Mouse (Mus musculus) midbrain, embryonic 12.5 days (tissue): ENCODE measurements around the gene Exoc3l. TPM values are rescaled to one million over a fixed set of nuclear protein-coding genes. Genes with fewer than 3 reads are reported as not detected.

Experiments used
- ATAC-seq: fragments of 200-750 bp; cut with Nextera tagmentation; 2 replicates; pipeline ENCODE4 v1.8.0; 2017; ENCODE audit warnings: low read depth, moderate TSS enrichment, moderate library complexity; ENCODE audit not compliant: low FRiP score
- H3K27ac ChIP-seq: fragments of 300-500 bp; sonication (generic); replicated peaks from 2 replicates; pipeline ENCODE4 v1.5.1; 2016; ENCODE audit warnings: mild to moderate bottlenecking
- H3K27me3 ChIP-seq: fragments of 300-500 bp; sonication (generic); 2 replicates; pipeline ENCODE4 v1.6.1; 2016; ENCODE audit warnings: mild to moderate bottlenecking
- H3K36me3 ChIP-seq: fragments of 300-500 bp; sonication (generic); 2 replicates; pipeline ENCODE4 v1.6.1; 2016
- H3K4me1 ChIP-seq: fragments of 300-500 bp; sonication (generic); 2 replicates; pipeline ENCODE4 v1.6.1; 2016
- H3K4me2 ChIP-seq: fragments of 300-500 bp; sonication (generic); replicated peaks from 2 replicates; pipeline ENCODE4 v1.6.1; 2016; ENCODE audit warnings: mild to moderate bottlenecking, moderate library complexity
- H3K4me3 ChIP-seq: fragments of 300-500 bp; sonication (generic); 2 replicates; pipeline ENCODE4 v1.5.1; 2016; ENCODE audit warnings: mild to moderate bottlenecking
- H3K9ac ChIP-seq: fragments of 300-500 bp; sonication (generic); replicated peaks from 2 replicates; pipeline ENCODE4 v1.6.1; 2016; ENCODE audit warnings: mild to moderate bottlenecking, moderate library complexity
- H3K9me3 ChIP-seq: fragments of 300-500 bp; sonication (generic); 2 replicates; pipeline ENCODE4 v1.6.1; 2016; ENCODE audit warnings: mild to moderate bottlenecking
- WGBS: fragments of 180-500 bp; shearing (Covaris S2); methylation state at CpG from one replicate; pipeline ENCODE4 v1.1.7; 2016; 5-methylcytosine and 5-hydroxymethylcytosine counted together
- polyA plus RNA-seq: library from polyadenylated mRNA; unstranded; fragments of >200 nt; fragmentation: Nextera tagmentation; extraction: Ambion mirVana; gene quantifications from 2 replicates; pipeline ENCODE4 v1.2.1, GENCODE M21; 2016

Gene Exoc3l
- polyA plus RNA-seq, 1 experiment from 2014 or later = 12.0 TPM

- H3K4me3 ChIP-seq = peak overlapping the region; percentile 55
- peak overlapping the region; percentile 80 for H3K4me2 ChIP-seq
- peaks cover 30% of the 10 kb centered on the region for H3K27me3 ChIP-seq
- H3K4me1 ChIP-seq = peaks cover 42% of the 10 kb centered on the region
- H3K9ac ChIP-seq = peak overlapping the region; percentile 37
- H3K9me3 ChIP-seq = no peaks in the 10 kb centered on the region
- H3K27ac ChIP-seq = peak overlapping the region; percentile 90
- peaks cover 10% of the 10 kb centered on the region for H3K36me3 ChIP-seq
- peak; percentile 94 for ATAC-seq
- under 1% methylated on average over 53 of the region's 53 CpGs for WGBS
Observed at GRCm38 (mm10) chr8:105288958-105289732, 6.8 kb downstream of the Exoc3l start.

DNA sequence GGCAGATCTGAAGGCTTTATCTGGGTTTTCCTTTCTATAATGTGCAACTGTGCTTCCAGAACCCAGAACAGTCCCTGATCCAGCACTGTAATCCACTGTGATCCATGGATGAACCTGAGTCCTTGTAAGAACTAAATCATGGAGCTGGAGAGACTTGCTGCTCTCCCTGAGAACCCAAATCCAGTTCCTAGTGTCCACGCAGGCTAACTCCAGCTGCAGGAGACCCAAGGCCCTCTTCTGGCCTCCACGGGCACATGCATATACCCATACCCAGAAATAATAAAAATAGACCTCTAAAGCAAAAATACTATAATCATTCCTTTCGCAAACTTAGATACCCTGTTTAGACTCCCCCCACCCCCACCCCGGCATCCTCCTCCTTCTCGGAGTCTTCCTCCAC lies 7.7 kb downstream of the Exoc3l start:
- ATAC-seq = no peak
- peak overlapping the region; percentile 80 for H3K4me2 ChIP-seq
- no peaks in the 10 kb centered on the region for H3K9me3 ChIP-seq
- H3K27ac ChIP-seq = peak overlapping the region; percentile 90; the same call in 1 of the 2 replicates
- H3K4me1 ChIP-seq = peaks cover 42% of the 10 kb centered on the region
- peak overlapping the region; percentile 34; the same call in 1 of the 2 replicates for H3K9ac ChIP-seq
- WGBS = 91% methylated on average over 5 of the region's 5 CpGs
- peak overlapping the region; percentile 55 for H3K4me3 ChIP-seq
- H3K27me3 ChIP-seq = peaks cover 28% of the 10 kb centered on the region
- peaks cover 14% of the 10 kb centered on the region for H3K36me3 ChIP-seq

DNA sequence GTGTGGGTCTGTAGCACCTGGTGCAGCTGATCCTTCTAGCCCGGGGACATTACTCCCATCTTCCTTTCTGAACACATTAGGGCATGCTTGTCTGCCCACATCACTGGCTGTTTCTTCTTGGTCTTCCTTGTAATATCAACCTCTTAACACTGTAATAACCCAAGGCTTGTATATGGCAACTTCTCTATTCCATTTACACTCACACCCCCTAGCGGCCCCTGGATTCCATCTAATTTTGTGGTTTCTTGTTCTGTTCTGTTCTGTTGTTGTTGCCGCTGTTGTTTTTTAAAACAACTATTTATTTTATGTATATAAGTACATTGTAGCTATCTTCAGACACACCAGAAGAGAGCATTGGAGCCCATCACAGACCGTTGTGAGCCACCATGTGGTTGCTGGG lies 9.0 kb downstream of the Exoc3l start:
- H3K27me3 ChIP-seq = peaks cover 19% of the 10 kb centered on the region
- peak overlapping the region; percentile 80 for H3K4me2 ChIP-seq
- H3K4me3 ChIP-seq = 0 out of 2 replicates have a peak overlapping the region, but pooled peaks have one; percentile 2
- peaks cover 27% of the 10 kb centered on the region for H3K36me3 ChIP-seq
- ATAC-seq = no peak
- no peak overlapping the region for H3K9ac ChIP-seq
- 94% methylated on average over 4 of the region's 4 CpGs for WGBS
- H3K4me1 ChIP-seq = peaks cover 42% of the 10 kb centered on the region
- no peaks in the 10 kb centered on the region for H3K9me3 ChIP-seq
- no peak overlapping the region for H3K27ac ChIP-seq

DNA sequence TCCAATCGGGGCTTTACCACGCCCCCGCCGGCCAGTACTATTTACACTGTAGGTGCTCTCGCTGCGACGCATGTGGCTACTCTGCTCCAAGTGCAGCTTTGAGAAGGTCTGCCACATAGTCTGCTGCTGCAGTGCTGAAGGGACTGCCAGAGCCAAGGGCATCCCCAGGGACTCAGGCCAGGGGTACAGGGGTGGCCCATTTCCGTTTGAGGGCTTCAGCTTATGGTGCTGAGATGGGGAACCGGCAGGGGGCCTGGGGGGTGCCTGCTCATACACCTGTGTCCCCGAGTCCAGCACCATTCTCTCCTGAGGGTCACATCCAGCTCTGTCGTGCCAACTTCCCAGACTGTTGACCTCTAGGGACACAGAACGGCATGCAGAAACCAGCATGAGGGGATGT lies 10.4 kb downstream of the Exoc3l start:
- Histone ChIP-seq H3K4me2 (no peak overlapping the region), H3K9ac (no peak overlapping the region), H3K9me3 (no peaks in the 10 kb centered on the region), H3K27ac (no peak overlapping the region), H3K27me3 (peaks cover 21% of the 10 kb centered on the region), H3K4me1 (peaks cover 38% of the 10 kb centered on the region), H3K4me3 (no peak overlapping the region), H3K36me3 (peaks cover 37% of the 10 kb centered on the region)
- WGBS = 52% methylated on average over 12 of the region's 12 CpGs
- no peak for ATAC-seq

- no peak overlapping the region for H3K4me3 ChIP-seq
- H3K36me3 ChIP-seq = peaks cover 43% of the 10 kb centered on the region
- H3K4me2 ChIP-seq = no peak overlapping the region
- peaks cover 36% of the 10 kb centered on the region for H3K27me3 ChIP-seq
- WGBS = 22% methylated on average over 23 of the region's 23 CpGs
- peak; percentile 39 for ATAC-seq
- no peak overlapping the region for H3K9ac ChIP-seq
- no peak overlapping the region for H3K27ac ChIP-seq
- H3K4me1 ChIP-seq = peaks cover 28% of the 10 kb centered on the region
- no peaks in the 10 kb centered on the region for H3K9me3 ChIP-seq
Observed at GRCm38 (mm10) chr8:105283074-105283473, 12.8 kb downstream of the Exoc3l start.

GRCm38 (mm10) chr8:105282239-105282638 lies 13.7 kb downstream of the Exoc3l start:
- Histone ChIP-seq H3K36me3 (peaks cover 43% of the 10 kb centered on the region), H3K27ac (no peak overlapping the region), H3K4me3 (no peak overlapping the region), H3K9ac (no peak overlapping the region), H3K4me1 (peaks cover 19% of the 10 kb centered on the region), H3K27me3 (peaks cover 44% of the 10 kb centered on the region), H3K4me2 (no peak overlapping the region), H3K9me3 (no peaks in the 10 kb centered on the region)
- whole genome bisulfite sequencing = 92% methylated on average over 4 of the region's 4 CpGs
- no peak for ATAC-seq

DNA sequence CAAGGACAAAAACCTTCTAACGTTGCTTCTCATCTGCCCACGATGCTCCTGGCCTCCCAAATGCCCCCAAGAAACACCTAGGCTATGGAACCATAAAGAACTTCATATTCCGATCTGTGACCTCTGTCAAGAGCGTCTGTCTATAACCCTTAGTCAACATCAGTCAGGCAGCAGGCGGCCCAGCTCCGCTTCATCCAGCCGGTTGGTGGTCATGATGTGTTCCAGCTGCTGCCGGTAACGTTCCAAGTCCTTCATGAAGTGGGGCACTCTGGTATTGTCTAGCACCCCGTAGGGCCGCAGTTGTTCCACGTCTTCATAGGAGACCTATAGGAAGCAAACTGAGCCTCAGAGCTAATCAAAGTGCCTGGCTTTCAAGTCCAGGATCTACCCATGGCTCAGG lies 14.1 kb downstream of the Exoc3l start:
- H3K9me3 ChIP-seq = no peaks in the 10 kb centered on the region
- no peak overlapping the region for H3K9ac ChIP-seq
- no peak for ATAC-seq
- H3K4me1 ChIP-seq = peaks cover 18% of the 10 kb centered on the region
- no peak overlapping the region for H3K4me2 ChIP-seq
- peaks cover 43% of the 10 kb centered on the region for H3K36me3 ChIP-seq
- WGBS = 94% methylated on average over 12 of the region's 12 CpGs
- no peak overlapping the region for H3K4me3 ChIP-seq
- peaks cover 48% of the 10 kb centered on the region for H3K27me3 ChIP-seq
- no peak overlapping the region for H3K27ac ChIP-seq

- Histone ChIP-seq H3K4me1 (peaks cover 23% of the 10 kb centered on the region), H3K36me3 (peaks cover 43% of the 10 kb centered on the region), H3K27ac (no peak overlapping the region), H3K9ac (no peak overlapping the region), H3K9me3 (no peaks in the 10 kb centered on the region), H3K4me3 (no peak overlapping the region), H3K27me3 (peaks cover 61% of the 10 kb centered on the region), H3K4me2 (no peak overlapping the region)
- ATAC-seq = no peak
- WGBS = 71% methylated on average over 3 of the region's 3 CpGs
Observed at GRCm38 (mm10) chr8:105280567-105280966, 15.3 kb downstream of the Exoc3l start.

- 2% methylated on average over 28 of the region's 28 CpGs for WGBS
- Histone ChIP-seq H3K4me3 (peak overlapping the region; percentile 17; the same call in 1 of the 2 replicates), H3K9ac (no peak overlapping the region), H3K4me2 (peak overlapping the region; percentile 25; the same call in 1 of the 2 replicates), H3K36me3 (peaks cover 33% of the 10 kb centered on the region), H3K4me1 (peaks cover 27% of the 10 kb centered on the region), H3K27me3 (peaks cover 77% of the 10 kb centered on the region), H3K27ac (no peak overlapping the region), H3K9me3 (no peaks in the 10 kb centered on the region)
- 0 out of 2 replicates have a peak, but pooled peaks have one; percentile 8 for ATAC-seq
Observed at GRCm38 (mm10) chr8:105278911-105279334, 17.0 kb downstream of the Exoc3l start.

GRCm38 (mm10) chr8:105276292-105277120 lies 19.4 kb downstream of the Exoc3l start:
- H3K36me3 ChIP-seq = peaks cover 12% of the 10 kb centered on the region; the same call in 1 of the 2 replicates
- peak overlapping the region; percentile 61 for H3K9ac ChIP-seq
- ATAC-seq = peak; percentile 81
- peaks cover 95% of the 10 kb centered on the region for H3K27me3 ChIP-seq
- H3K27ac ChIP-seq = no peak overlapping the region
- peak overlapping the region; percentile 79 for H3K4me2 ChIP-seq
- peak overlapping the region; percentile 45 for H3K4me3 ChIP-seq
- no peaks in the 10 kb centered on the region for H3K9me3 ChIP-seq
- peaks cover 27% of the 10 kb centered on the region for H3K4me1 ChIP-seq
- 4% methylated on average over 30 of the region's 30 CpGs for WGBS

- H3K9ac ChIP-seq = peak within 1 kb of the TSS; percentile 61
- H3K27ac ChIP-seq = no peak within 1 kb of the TSS
- no peaks in the 10 kb centered on the region for H3K9me3 ChIP-seq
- H3K27me3 ChIP-seq = peaks cover 98% of the 10 kb centered on the region
- ATAC-seq = 0 out of 2 replicates have a peak, but pooled peaks have one; percentile 1
- H3K4me1 ChIP-seq = peaks cover 27% of the 10 kb centered on the region
- H3K4me2 ChIP-seq = peak within 1 kb of the TSS; percentile 79
- 5% methylated on average over 10 of the region's 10 CpGs for WGBS
- H3K36me3 ChIP-seq = peaks cover 8% of the 10 kb centered on the region; the same call in 1 of the 2 replicates
- peak within 1 kb of the TSS; percentile 45 for H3K4me3 ChIP-seq
Observed at GRCm38 (mm10) chr8:105275840-105276239, 20.1 kb downstream of the Exoc3l start, which contains the start of gene Nol3. Gene Nol3 (plus strand): TSS chr8:105276140.
